Mouse (Mus musculus) stomach, postnatal 0 days (tissue): ENCODE results near the gene Cela3a.

Experiments used
- CTCF ChIP-seq: IDR thresholded peaks from 2 replicates; pipeline ENCODE4 v1.5.1; 2016; ENCODE audit warnings: antibody characterized with exemption, low read depth, mild to moderate bottlenecking, moderate library complexity
- EP300 ChIP-seq: optimal IDR thresholded peaks from 2 replicates; pipeline ENCODE3; 2016; ENCODE audit warnings: antibody characterized with exemption

GRCm38 (mm10) chr4:137453234-137453767 lies 43.7 kb upstream of the Cela3a start, which contains the start of gene 1700013G24Rik:
- TF ChIP-seq EP300 (no peak), CTCF (no peak)
